In genomic region chr12:54489675-54490074, GRCm38 (mm10) we compare ENCODE assay signal across 7 mouse cellular contexts.
A peak's percentile ranks its signal among the peaks of the same experiment; 100 is the strongest.
DNase-seq lines count a peak whose midpoint lies in the region; ATAC-seq and TF ChIP-seq lines count a peak whose summit lies in the region.

No protein-coding gene starts in this region.

- no peak overlapping the region for H3K27ac ChIP-seq in hindbrain, postnatal 0 days

- no peak overlapping the region for H3K4me2 ChIP-seq in hindbrain, postnatal 0 days (ENCODE audit: low read depth, low read length)

- no peaks in the 10 kb centered on the region for H3K36me3 ChIP-seq in hindbrain, postnatal 0 days (ENCODE audit: insufficient read depth, low read length)

- DNase-seq in ZHBTc4 (ENCODE audit: low read depth, low spot score), result peak; percentile 74
- peak; percentile 59 to 73 for DNase-seq in cerebellum, postnatal 4 days (ENCODE audit: low spot score in 2 of 2)
- peak; percentile 39 to 42 for DNase-seq in gastrocnemius, adult 8-10 months (ENCODE audit: low spot score in 2 of 2)
- DNase-seq in hindbrain, postnatal 0 days (ENCODE audit: low spot score), result peak; percentile 89
- DNase-seq in left cerebral cortex, adult 11 months (ENCODE audit: low spot score), result peak; percentile 56
- DNase-seq in right cerebral cortex, postnatal 36 days (ENCODE audit: low spot score in 2 of 2), result peak; percentile 42 to 57

- peak; percentile 86 for TF ChIP-seq CTCF in hindbrain, postnatal 0 days (IDR thresholded peaks at IDR 0.05; ENCODE audit: low read depth)

- peak; percentile 84 for ATAC-seq in hindbrain, postnatal 0 days
- peak; percentile 94 for ATAC-seq in megakaryocyte progenitor cell, adult 5-6 weeks (replicated peaks; ENCODE audit: poor library complexity)

- H3K4me1 ChIP-seq in hindbrain, postnatal 0 days (ENCODE audit: insufficient read depth, low read length), result 0 out of 2 replicates have a peak, but pooled peaks cover 4% of the 10 kb centered on the region

- no peaks in the 10 kb centered on the region for H3K27me3 ChIP-seq in hindbrain, postnatal 0 days (ENCODE audit: insufficient read depth, low read length)

- WGBS in hindbrain, postnatal 0 days, result 4% methylated on average over 8 of the region's 8 CpGs

- H3K4me3 ChIP-seq in hindbrain, postnatal 0 days (ENCODE audit: low read length), result no peak overlapping the region

- H3K9ac ChIP-seq in hindbrain, postnatal 0 days (replicated peaks; ENCODE audit: low read length), result no peak overlapping the region

- no peaks in the 10 kb centered on the region for H3K9me3 ChIP-seq in hindbrain, postnatal 0 days (ENCODE audit: low read length)
